Mouse (Mus musculus) forebrain, postnatal 0 days (tissue): ENCODE results near the gene Ccnd1. TPM values are rescaled to one million over a fixed set of nuclear protein-coding genes. Genes with fewer than 3 reads are reported as not detected.

Source experiments
- ATAC-seq: fragments of 200-750 bp; cut with Nextera tagmentation; 2 replicates; pipeline ENCODE4 v1.8.0; 2017; ENCODE audit warnings: mild to moderate bottlenecking, moderate library complexity
- DNase-seq: peaks from one replicate; pipeline ENCODE4 v3.0.0-alpha.2; 2015
- H3K27ac ChIP-seq: fragments of 300-500 bp; sonication (generic); 2 replicates; pipeline ENCODE4 v1.5.1; 2014; ENCODE audit warnings: low read depth, mild to moderate bottlenecking, antibody characterized with exemption, low read length, moderate library complexity, mixed read lengths
- H3K27me3 ChIP-seq: fragments of 300-500 bp; sonication (generic); 2 replicates; pipeline ENCODE4 v1.6.1; 2014; ENCODE audit warnings: mild to moderate bottlenecking, low read length, mixed read lengths; ENCODE audit not compliant: insufficient read depth
- H3K36me3 ChIP-seq: fragments of 300-500 bp; sonication (generic); 2 replicates; pipeline ENCODE4 v1.6.1; 2014; ENCODE audit warnings: mild to moderate bottlenecking, moderate library complexity; ENCODE audit not compliant: insufficient read depth
- H3K4me1 ChIP-seq: fragments of 300-500 bp; sonication (generic); 2 replicates; pipeline ENCODE4 v1.6.1; 2014; ENCODE audit warnings: antibody characterized with exemption; ENCODE audit not compliant: insufficient read depth
- H3K4me2 ChIP-seq: fragments of 300-500 bp; sonication (generic); 2 replicates; pipeline ENCODE4 v1.6.1; 2014; ENCODE audit warnings: low read depth, mild to moderate bottlenecking, moderate library complexity
- H3K4me3 ChIP-seq: fragments of 300-500 bp; sonication (generic); 2 replicates; pipeline ENCODE4 v1.5.1; 2014; ENCODE audit warnings: low read depth, low read length, mixed read lengths
- H3K9ac ChIP-seq: fragments of 300-500 bp; sonication (generic); 2 replicates; pipeline ENCODE4 v1.6.1; 2014; ENCODE audit warnings: mild to moderate bottlenecking
- H3K9me3 ChIP-seq: fragments of 300-500 bp; sonication (generic); 2 replicates; pipeline ENCODE4 v1.6.1; 2016; ENCODE audit warnings: low read length
- CTCF ChIP-seq: sonication (generic); IDR thresholded peaks from 2 replicates; pipeline ENCODE4 v1.5.1; 2016; ENCODE audit warnings: antibody characterized with exemption, control low read depth, low read depth
- WGBS: fragments of 180-500 bp; shearing (Covaris S2); extraction: QIAGEN DNeasy Blood & Tissue Kit; methylation state at CpG from one replicate; pipeline ENCODE4 v1.1.7; 2014; 5-methylcytosine and 5-hydroxymethylcytosine counted together
- polyA plus RNA-seq: library from polyadenylated mRNA; unstranded; fragments of >200 nt; fragmentation: Nextera tagmentation; extraction: Ambion mirVana; gene quantifications from 2 replicates; pipeline ENCODE4 v1.2.1, GENCODE M21; 2015
- total RNA-seq: library from RNA; depleted of rRNA; stranded (reverse); fragments of >200 nt; gene quantifications from 2 replicates; pipeline ENCODE4 v1.2.3, GENCODE M21; 2014

The Ccnd1 gene
- total and polyA plus RNA-seq, 2 experiments from 2014 or later: 29.0 to 33.5 TPM

DNA sequence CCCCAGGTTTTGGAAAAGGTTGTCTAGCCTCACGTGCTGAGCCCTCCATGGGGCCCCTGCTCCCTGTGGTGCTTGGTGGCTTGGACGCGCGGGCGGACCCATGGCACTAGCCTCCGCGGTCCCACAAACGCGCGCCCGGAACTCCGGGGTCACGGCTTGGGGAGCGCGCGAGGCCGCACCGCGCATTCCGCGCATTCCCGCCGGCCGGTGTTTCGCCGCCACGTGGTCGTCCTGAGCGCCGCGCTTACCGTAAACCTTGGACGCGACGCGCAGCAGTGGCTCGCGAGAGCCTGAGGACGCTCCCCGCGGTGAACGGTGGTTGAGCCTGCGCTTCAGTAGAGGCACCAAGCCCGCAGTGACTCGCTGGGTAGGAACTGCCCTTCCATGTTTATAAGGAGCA, 3.5 kb upstream of the Ccnd1 start:
- H3K9ac ChIP-seq: peak overlapping the region; percentile 33
- TF ChIP-seq CTCF: peak; percentile 54
- H3K27me3 ChIP-seq: peaks cover 47% of the 10 kb centered on the region
- H3K4me1 ChIP-seq: peaks cover 33% of the 10 kb centered on the region
- H3K27ac ChIP-seq: no peak overlapping the region
- whole genome bisulfite sequencing: 4% methylated on average over 41 of the region's 45 CpGs
- DNase-seq (peak; percentile 82), ATAC-seq (peak; percentile 44)
- H3K36me3 ChIP-seq: no peaks in the 10 kb centered on the region
- H3K4me2 ChIP-seq: peak overlapping the region; percentile 87
- H3K9me3 ChIP-seq: no peaks in the 10 kb centered on the region
- peak overlapping the region; percentile 43 for H3K4me3 ChIP-seq

DNA sequence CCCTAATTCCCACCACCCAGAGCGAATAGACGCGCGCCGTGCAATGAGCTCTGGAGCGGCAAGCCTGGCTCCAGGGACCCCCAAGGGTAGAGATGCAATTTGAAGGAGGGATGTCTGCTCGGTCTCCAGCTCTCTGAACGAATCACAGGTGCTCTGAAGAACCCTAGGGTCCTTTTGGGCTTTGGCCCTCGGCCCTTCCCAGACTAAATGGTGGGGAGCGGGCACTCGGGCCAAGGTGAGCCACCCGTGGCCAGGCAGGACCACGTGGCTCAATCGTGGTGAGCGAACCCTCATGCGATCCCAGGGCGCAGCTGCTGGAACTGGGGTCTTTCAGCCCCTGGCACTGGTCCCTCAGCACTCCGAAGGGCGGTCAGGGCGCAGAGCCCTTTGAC, 3.0 kb upstream of the Ccnd1 start:
- Histone ChIP-seq H3K9me3 (no peaks in the 10 kb centered on the region), H3K9ac (peak overlapping the region; percentile 33; the same call in 1 of the 2 replicates), H3K27ac (no peak overlapping the region), H3K4me1 (peaks cover 38% of the 10 kb centered on the region), H3K27me3 (peaks cover 51% of the 10 kb centered on the region), H3K4me3 (peak overlapping the region; percentile 43), H3K36me3 (no peaks in the 10 kb centered on the region), H3K4me2 (peak overlapping the region; percentile 87)
- no peak for ATAC-seq
- no peak for TF ChIP-seq CTCF
- WGBS: 2% methylated on average over 20 of the region's 20 CpGs
- DNase-seq: no peak

DNA sequence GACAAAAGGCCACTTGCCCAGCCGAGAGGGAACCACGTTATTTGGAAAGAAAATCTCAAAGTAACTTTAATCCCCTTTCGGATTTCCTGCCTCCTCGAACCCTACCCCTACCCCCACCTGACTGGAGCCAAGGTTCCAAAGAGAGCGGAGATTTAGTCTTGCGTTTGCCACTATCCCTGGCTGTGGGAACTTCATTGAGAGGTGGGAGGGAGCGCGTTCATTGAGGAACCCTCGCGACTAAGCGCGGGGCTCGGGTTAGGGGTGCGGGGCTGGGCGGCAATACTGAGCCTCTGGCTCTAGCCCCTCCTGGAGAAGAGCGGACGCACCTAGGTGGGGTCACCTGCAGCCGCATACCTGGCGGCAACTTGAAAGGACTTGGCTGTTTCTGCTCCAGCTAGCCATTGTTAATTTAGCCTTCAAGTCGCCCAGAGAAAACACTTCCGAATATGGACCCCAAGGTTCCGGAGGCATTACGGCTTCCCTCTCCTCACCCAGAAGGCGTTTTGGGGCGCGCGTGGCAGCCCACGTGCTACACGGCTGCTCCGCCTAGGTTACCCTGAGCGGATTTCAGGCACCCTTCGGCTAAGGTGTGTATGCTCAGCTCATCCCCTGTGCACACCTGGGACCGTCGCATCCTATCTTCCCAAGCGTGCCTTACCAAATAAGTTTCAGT, 2.5 kb upstream of the Ccnd1 start:
- Histone ChIP-seq H3K4me1 (peaks cover 38% of the 10 kb centered on the region), H3K9me3 (no peaks in the 10 kb centered on the region), H3K27ac (no peak overlapping the region), H3K36me3 (no peaks in the 10 kb centered on the region), H3K4me2 (peak overlapping the region; percentile 87), H3K27me3 (peaks cover 51% of the 10 kb centered on the region), H3K4me3 (peak overlapping the region; percentile 43), H3K9ac (no peak overlapping the region)
- DNase-seq (peak; percentile 20), ATAC-seq (no peak)
- no peak for TF ChIP-seq CTCF
- under 1% methylated on average over 35 of the region's 35 CpGs for WGBS

DNA sequence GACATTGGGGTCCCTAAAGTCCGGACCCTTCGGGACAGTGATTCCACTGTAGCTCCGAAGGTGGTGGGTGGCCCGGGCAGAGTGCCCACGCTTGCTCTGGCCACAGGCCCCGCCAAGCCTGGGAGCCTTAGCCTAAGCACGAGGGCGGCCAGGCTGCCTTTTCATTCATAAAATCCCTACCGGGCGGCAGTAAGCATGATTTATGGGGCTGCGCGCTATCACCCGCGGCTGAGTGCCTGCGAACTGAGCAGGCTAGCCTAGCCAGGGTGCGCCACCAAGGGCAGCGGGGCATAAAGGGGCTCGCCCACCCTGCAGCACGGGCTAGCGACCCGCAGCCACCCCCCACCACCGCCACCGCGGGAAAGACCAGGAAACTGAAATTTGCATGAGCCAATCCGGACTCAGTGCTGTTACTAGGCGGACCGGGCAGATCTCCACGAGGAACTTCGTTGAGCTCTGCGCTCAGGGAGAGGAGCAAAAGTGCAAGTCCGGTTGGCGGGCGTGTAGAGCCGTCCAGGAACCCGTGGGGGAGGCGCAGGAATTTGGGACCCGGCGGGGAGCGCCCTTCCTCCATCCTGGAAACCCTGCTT, 1.6 kb upstream of the Ccnd1 start:
- Histone ChIP-seq H3K27ac (peak overlapping the region; percentile 54; the same call in 1 of the 2 replicates), H3K9me3 (no peaks in the 10 kb centered on the region), H3K4me3 (peak overlapping the region; percentile 35), H3K27me3 (peaks cover 51% of the 10 kb centered on the region), H3K4me1 (peaks cover 38% of the 10 kb centered on the region), H3K9ac (peak overlapping the region; percentile 47), H3K36me3 (no peaks in the 10 kb centered on the region), H3K4me2 (peak overlapping the region; percentile 87)
- peak; percentile 70 for ATAC-seq
- TF ChIP-seq CTCF: no peak
- DNase-seq: peak; percentile 81
- WGBS: 2% methylated on average over 39 of the region's 39 CpGs

DNA sequence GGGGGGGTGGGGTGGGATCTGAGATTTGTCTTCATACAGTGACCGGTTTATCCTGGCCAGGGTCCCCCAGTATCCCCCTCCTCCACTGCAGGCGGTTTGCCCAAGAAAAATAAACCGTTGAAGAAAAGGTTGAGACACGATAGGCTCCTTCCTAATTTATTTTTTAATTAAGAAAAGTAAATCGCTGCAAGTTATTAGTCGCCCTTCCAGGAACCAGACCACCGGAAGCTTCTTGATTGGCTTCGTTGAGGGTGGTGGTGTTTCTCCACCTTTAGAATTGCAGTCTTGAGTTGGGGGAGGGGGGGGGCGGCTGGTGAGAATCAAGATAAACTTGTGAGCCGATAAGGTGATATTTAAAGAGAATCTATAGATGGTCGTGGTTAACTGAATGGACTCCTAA, 860 bp upstream of the Ccnd1 start:
- Histone ChIP-seq H3K27ac (no peak overlapping the region), H3K9me3 (no peaks in the 10 kb centered on the region), H3K36me3 (no peaks in the 10 kb centered on the region), H3K27me3 (peaks cover 51% of the 10 kb centered on the region), H3K9ac (no peak overlapping the region), H3K4me3 (no peak overlapping the region), H3K4me2 (peak overlapping the region; percentile 87), H3K4me1 (peaks cover 38% of the 10 kb centered on the region)
- TF ChIP-seq CTCF: no peak
- 1% methylated on average over 11 of the region's 11 CpGs for WGBS
- DNase-seq: no peak
- no peak for ATAC-seq

DNA sequence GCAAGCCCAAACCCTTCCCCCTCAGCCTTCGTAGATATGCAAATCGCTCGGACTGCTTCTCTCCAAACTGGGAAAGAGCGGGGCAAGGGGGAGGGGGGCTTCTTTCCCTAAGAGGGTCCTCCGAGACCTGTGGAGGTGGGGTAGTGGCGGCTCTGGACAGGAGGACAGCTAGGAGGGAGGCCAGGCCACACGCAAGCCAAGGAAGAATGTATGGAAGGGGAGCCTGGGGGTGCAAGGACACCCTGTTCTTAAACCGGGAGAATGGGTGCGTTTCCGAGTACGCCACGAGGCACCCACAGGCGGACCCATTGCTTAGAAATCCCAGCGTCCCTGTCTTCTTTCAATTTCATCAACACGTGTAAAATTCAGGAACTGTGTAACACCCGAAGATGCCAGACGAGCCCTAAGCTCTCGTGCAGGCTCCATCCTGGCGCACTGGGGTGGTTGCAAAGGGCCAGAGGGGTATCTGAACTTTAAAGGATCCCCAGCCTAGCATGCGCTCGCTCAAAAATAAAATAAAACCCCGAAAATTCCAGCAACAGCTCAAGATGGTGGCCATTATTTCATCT, 362 bp upstream of the Ccnd1 start:
- peaks cover 38% of the 10 kb centered on the region for H3K4me1 ChIP-seq

DNA sequence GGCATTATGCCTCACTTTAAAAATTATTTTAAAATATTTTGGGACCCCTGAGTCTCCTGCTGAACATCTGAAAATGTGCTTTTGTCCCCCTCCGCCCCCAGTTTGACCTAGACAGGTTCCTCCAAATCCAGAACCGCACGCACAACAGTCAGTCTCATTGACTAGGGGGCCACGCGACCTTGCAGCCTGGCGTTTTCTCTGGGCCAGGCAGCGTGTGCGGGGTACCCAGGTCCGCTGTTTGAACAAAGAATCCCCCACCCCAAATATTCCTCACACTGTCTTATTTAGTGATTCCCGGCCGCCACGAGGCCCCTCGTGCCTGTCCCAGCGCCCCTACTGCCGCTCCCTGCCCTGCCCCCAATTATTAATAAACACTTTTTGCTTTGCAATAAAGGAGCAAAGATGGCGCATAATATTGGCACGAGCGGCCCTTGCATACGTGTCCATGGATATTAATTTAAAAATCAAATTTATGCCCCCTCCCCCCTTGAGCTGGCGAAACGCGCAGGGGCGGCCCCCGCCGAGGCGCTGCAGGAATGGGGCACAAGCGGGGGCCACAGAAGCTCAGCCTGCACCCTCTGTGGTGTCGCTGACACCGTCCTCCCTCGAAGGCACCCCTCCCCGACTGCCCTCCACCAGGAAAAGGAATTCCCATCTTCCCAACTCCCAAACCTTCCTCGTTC, 923 bp downstream of the Ccnd1 start:
- no peaks in the 10 kb centered on the region for H3K36me3 ChIP-seq
- H3K4me1 ChIP-seq: peaks cover 38% of the 10 kb centered on the region
- peak overlapping the region; percentile 16; the same call in 1 of the 2 replicates for H3K27ac ChIP-seq
- TF ChIP-seq CTCF: no peak
- no peaks in the 10 kb centered on the region for H3K9me3 ChIP-seq
- ATAC-seq: no peak
- DNase-seq: no peak
- peak overlapping the region; percentile 87 for H3K4me2 ChIP-seq
- under 1% methylated on average over 31 of the region's 32 CpGs for WGBS
- H3K9ac ChIP-seq: peak overlapping the region; percentile 52
- H3K27me3 ChIP-seq: peaks cover 51% of the 10 kb centered on the region
- peak overlapping the region; percentile 44 for H3K4me3 ChIP-seq

More for the DNA sequence above, 362 bp upstream of the Ccnd1 start:
- peak overlapping the region; percentile 87 for H3K4me2 ChIP-seq
- no peak overlapping the region; the same call in 1 of the 2 replicates for H3K27ac ChIP-seq
- H3K36me3 ChIP-seq: no peaks in the 10 kb centered on the region
- no peak overlapping the region for H3K9ac ChIP-seq
- H3K9me3 ChIP-seq: no peaks in the 10 kb centered on the region
- peaks cover 51% of the 10 kb centered on the region for H3K27me3 ChIP-seq
- no peak for ATAC-seq
- peak; percentile 31 for DNase-seq
- H3K4me3 ChIP-seq: peak overlapping the region; percentile 44
- WGBS: 1% methylated on average over 21 of the region's 22 CpGs
- TF ChIP-seq CTCF: no peak
